ENCODE assay signal across 23 mouse cellular contexts in genomic region chr6:101276261-101276660, GRCm38 (mm10).
A peak's percentile ranks its signal among the peaks of the same experiment; 100 is the strongest.
DNase-seq lines count a peak whose midpoint lies in the region; ATAC-seq and TF ChIP-seq lines count a peak whose summit lies in the region.
"Had no signal": no experiment of that assay in that cellular context is flagged by ENCODE, and none has a peak within 500 bp of the region (broad histone marks: within the 10 kb centered on the region; RNA-seq: fewer than 3 reads in every experiment).

No protein-coding gene starts in this region.

- peaks cover 11% of the 10 kb centered on the region for H3K36me3 ChIP-seq in heart, embryonic 13.5 days
- H3K36me3 ChIP-seq in heart, embryonic 10.5 days = no peaks in the 10 kb centered on the region
- no peaks in the 10 kb centered on the region for H3K36me3 ChIP-seq in lung, postnatal 0 days (ENCODE audit: insufficient read depth, low read length)
- H3K36me3 ChIP-seq: G1E; hindbrain, embryonic 15.5 days had no signal

- no peak overlapping the region for H3K4me3 ChIP-seq in heart, embryonic 13.5 days
- H3K4me3 ChIP-seq in heart, embryonic 10.5 days = no peak overlapping the region
- no peak overlapping the region for H3K4me3 ChIP-seq in lung, postnatal 0 days (ENCODE audit: low read depth, low read length)
- H3K4me3 ChIP-seq: embryonic facial prominence, embryonic 12.5 days; forebrain, embryonic 13.5 days; hindbrain, embryonic 15.5 days had no signal

- H3K9ac ChIP-seq in heart, embryonic 13.5 days = 0 out of 2 replicates have a peak overlapping the region, but pooled peaks have one; percentile 6
- no peak overlapping the region for H3K9ac ChIP-seq in lung, postnatal 0 days (replicated peaks; ENCODE audit: low read depth)
- H3K9ac ChIP-seq: embryonic facial prominence, embryonic 12.5 days; forebrain, embryonic 13.5 days; forebrain, postnatal 0 days; hindbrain, embryonic 15.5 days had no signal

- H3K27ac ChIP-seq in heart, embryonic 13.5 days (replicated peaks) = peak overlapping the region; percentile 80
- no peak overlapping the region for H3K27ac ChIP-seq in heart, embryonic 10.5 days
- no peak overlapping the region for H3K27ac ChIP-seq in lung, postnatal 0 days (ENCODE audit: low read length)
- H3K27ac ChIP-seq: embryonic facial prominence, embryonic 12.5 days; forebrain, embryonic 13.5 days; hindbrain, embryonic 15.5 days had no signal

- no peaks in the 10 kb centered on the region for H3K27me3 ChIP-seq in heart, embryonic 13.5 days (replicated peaks)
- H3K27me3 ChIP-seq in heart, embryonic 10.5 days (ENCODE audit: insufficient read depth, poor library complexity, severe bottlenecking) = no peaks in the 10 kb centered on the region
- no peaks in the 10 kb centered on the region for H3K27me3 ChIP-seq in lung, postnatal 0 days (replicated peaks; ENCODE audit: insufficient read depth, low read length)
- H3K27me3 ChIP-seq: embryonic facial prominence, embryonic 12.5 days; hindbrain, embryonic 15.5 days; Patski had no signal

- no peak for TF ChIP-seq CTCF in lung, postnatal 0 days (IDR thresholded peaks at IDR 0.05)

- H3K4me2 ChIP-seq in heart, embryonic 13.5 days = no peak overlapping the region
- no peak overlapping the region for H3K4me2 ChIP-seq in lung, postnatal 0 days (replicated peaks; ENCODE audit: low read depth, low read length)
- H3K4me2 ChIP-seq: embryonic facial prominence, embryonic 12.5 days; forebrain, embryonic 13.5 days; hindbrain, embryonic 15.5 days had no signal

- DNase-seq in heart, embryonic 10.5 days (ENCODE audit: low spot score) = no peak
- DNase-seq in lung, postnatal 0 days (ENCODE audit: low spot score) = peak; percentile 59
- no peak for DNase-seq in lung, postnatal 10 days
- DNase-seq in NIH3T3 (ENCODE audit: low read depth) = peak; percentile 50
- no peak for DNase-seq in kidney, postnatal 36 days
- DNase-seq: adrenal gland, postnatal 14 days; B cell, adult 2 months; cerebellum, adult 11-12 months; cerebellum, adult 9-10 months; cerebellum, postnatal 25 days; forebrain, postnatal 0 days; gastrocnemius, postnatal 14 days; heart, postnatal 36 days; kidney, adult 2 months had no signal

- ATAC-seq in heart, embryonic 13.5 days (ENCODE audit: extremely low read depth, insufficient number of reproducible peaks, low FRiP score, low TSS enrichment) = no peak
- peak; percentile 65 for ATAC-seq in lung, postnatal 0 days
- ATAC-seq: activated CD4-positive, CD25-positive, alpha-beta regulatory T cell, adult 4 months; CD4-positive, CD25-positive, alpha-beta regulatory T cell, adult 4 months; forebrain, embryonic 13.5 days; forebrain, postnatal 0 days; intestine, embryonic 16.5 days; Patski had no signal

- no peak for TF ChIP-seq EP300 in lung, postnatal 0 days (IDR thresholded peaks at IDR 0.05)

- WGBS in heart, embryonic 13.5 days = 62% methylated on average over 8 of the region's 8 CpGs
- 81% methylated on average over 8 of the region's 8 CpGs for WGBS in heart, embryonic 10.5 days
- WGBS in lung, postnatal 0 days = 47% methylated on average over 8 of the region's 8 CpGs

- no peaks in the 10 kb centered on the region for H3K9me3 ChIP-seq in heart, embryonic 13.5 days
- H3K9me3 ChIP-seq in heart, embryonic 10.5 days = no peaks in the 10 kb centered on the region
- H3K9me3 ChIP-seq in lung, postnatal 0 days (ENCODE audit: low read length) = no peaks in the 10 kb centered on the region
- H3K9me3 ChIP-seq: embryonic facial prominence, embryonic 12.5 days; forebrain, embryonic 13.5 days; hindbrain, embryonic 15.5 days had no signal

- H3K4me1 ChIP-seq in heart, embryonic 13.5 days = peaks cover 86% of the 10 kb centered on the region
- peaks cover 52% of the 10 kb centered on the region for H3K4me1 ChIP-seq in heart, embryonic 10.5 days
- peaks cover 28% of the 10 kb centered on the region; the same call in 1 of the 2 replicates for H3K4me1 ChIP-seq in lung, postnatal 0 days (ENCODE audit: insufficient read depth, low read depth, low read length)

Comparison
In these comparisons a context has a peak if more than half of its experiments do, and no peak if none do; other contexts are left out.
1. DNase-seq: peak in lung, postnatal 0 days (single experiment) and NIH3T3 (single experiment); none in heart, embryonic 10.5 days (single experiment), lung, postnatal 10 days (single experiment) and kidney, postnatal 36 days (0 of 2).